14 mouse cellular contexts compared by ENCODE assay signal in genomic region chr6:112202120-112202519, GRCm38 (mm10).
"Had no signal": no experiment of that assay in that cellular context is flagged by ENCODE, and none has a peak within 500 bp of the region (broad histone marks: within the 10 kb centered on the region; RNA-seq: fewer than 3 reads in every experiment).

No protein-coding gene starts in this region.

- ATAC-seq: midbrain, embryonic 16.5 days had no signal

- DNase-seq: lung, adult 18-20 months; lung, embryonic 14.5 days; lung, postnatal 10 days; lung, postnatal 4 days; midbrain, embryonic 14.5 days; retina, postnatal 1 day; right cerebral cortex, adult 18-20 months; right cerebral cortex, postnatal 25 days; right cerebral cortex, postnatal 4 days; spleen, adult 18-20 months; thymus, adult 2 months; thymus, postnatal 25 days; thymus, postnatal 4 days had no signal
